Mouse (Mus musculus): ENCODE measurements around the gene Tlk1. TPM values are rescaled to one million over a fixed set of nuclear protein-coding genes. Genes with fewer than 3 reads are reported as not detected.

The Tlk1 gene
- polyA plus RNA-seq, 1 experiment, result 10.0 TPM

DNA sequence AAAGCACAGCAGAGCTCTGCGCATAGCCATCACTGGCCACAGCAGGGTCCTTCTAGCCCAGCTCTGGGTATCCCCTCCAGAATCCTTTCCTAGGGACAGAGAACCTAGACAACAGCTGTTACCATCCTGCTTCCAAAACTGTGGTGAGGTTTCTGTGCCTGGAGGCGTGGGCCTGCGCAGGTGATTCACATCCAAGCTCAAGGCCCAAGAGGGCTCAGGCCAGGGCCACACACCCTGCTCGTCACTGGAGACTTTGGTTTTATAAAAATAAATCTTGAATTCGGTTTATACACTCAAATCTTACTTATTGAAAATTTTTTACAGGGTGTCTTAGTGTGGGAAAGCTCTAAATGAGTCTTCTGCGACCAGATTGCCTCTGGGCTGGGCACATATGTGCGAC is 115.3 kb downstream of the Tlk1 start:
- no peak for DNase-seq (ENCODE audit: low read depth, low spot score)
- 93% methylated on average over 7 of the region's 7 CpGs for WGBS

DNA sequence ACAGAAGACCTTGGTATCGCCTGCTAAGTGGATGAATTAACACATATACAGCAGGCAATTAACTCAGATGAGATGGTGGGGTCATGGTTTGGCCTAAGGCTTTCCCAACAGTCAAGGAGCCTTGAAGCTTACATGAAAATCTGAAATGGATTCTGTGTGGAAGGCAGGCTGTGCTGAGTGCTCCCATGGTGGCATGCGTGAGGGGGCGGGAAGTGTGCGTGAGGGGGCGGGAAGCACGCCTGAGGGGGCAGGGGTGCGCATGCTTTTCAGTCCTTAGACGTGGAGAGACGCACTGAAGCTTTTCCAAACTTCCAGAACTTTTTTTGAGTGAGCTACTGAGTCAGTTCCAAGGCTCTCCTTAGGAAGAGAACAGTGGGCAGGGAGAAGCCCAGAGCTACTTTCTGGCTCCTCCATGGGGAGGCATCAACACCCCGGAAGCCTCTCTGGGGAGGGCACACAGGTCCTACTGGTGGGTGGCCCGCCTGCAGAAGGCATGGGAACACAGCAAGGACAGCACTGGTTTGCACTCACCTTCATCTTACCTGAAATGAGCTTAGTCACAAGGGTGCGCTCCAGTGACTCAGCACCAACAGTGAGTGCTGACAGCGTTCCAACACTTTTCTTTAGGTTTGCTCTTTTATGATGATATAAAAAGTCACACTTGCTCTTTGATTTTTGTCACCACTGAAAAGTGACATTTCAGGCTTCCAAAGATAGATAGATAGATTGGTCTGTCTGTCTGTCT is 116.4 kb downstream of the Tlk1 start:
- 78% methylated on average over 13 of the region's 13 CpGs for WGBS
- no peak for DNase-seq (ENCODE audit: low read depth, low spot score)

DNA sequence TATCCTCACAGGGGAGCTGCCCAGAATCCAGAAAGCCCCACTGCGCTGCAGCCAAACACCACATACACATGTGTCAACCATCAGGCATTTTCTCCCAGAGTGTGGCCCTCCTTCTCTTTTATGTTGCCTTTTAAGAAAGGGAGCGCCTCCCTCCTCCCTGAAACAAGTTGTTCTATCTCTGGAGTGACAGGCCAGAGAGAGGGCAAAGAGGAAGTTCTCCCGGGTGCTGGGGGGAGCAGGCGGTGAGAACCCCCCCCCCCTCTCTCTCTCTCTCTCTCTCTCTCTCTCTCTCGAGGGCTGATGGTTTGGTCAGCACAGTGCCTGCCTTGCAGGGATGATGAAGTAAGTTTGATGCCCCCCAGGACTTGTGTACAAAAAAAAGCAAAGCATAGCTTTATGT is 123.1 kb downstream of the Tlk1 start:
- DNase-seq (ENCODE audit: low read depth, low spot score), result no peak
- 42% methylated on average over 5 of the region's 5 CpGs for WGBS

DNA sequence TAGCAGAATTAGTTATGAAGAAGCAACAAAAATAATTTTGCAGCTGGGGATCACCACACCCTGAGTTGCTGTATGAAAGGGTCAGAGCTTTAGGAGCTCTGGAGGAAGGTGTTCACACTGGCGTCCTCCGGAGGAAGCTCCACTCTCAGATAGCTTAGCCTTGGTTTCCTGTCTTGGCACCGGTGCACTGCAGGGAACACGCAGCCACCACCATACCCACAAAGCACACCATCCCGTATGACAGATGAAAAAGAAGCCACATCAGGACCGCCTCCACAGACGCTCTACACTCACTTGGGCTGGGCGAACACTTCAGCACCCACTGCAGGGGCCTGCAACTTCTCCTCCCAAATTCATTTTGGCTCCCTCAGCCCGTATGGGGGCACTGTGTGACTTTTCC is 124.0 kb downstream of the Tlk1 start:
- no peak for DNase-seq (ENCODE audit: low read depth, low spot score)
- 76% methylated on average over 9 of the region's 9 CpGs for WGBS

DNA sequence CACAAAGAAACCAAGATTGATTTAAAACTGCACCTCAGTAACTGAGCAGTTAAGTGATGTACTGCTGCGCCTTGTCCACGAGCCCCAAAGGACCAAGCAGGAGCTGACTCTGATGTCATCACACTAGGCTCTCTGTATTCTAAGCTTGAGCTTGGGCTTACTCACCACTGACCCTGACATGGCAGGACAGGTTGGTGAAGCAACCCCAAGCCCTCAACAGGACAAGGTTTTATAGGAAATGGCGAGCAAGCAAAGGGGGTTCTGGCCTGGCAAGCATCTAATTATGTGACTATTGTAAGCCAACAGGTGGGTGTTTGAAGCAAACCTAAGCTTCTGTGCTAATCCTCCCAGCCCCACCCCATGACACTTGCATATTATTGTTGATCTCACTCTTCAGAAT is 124.7 kb downstream of the Tlk1 start:
- DNase-seq (ENCODE audit: low read depth, low spot score), result no peak
- WGBS, result 96% methylated on average over 3 of the region's 3 CpGs

DNA sequence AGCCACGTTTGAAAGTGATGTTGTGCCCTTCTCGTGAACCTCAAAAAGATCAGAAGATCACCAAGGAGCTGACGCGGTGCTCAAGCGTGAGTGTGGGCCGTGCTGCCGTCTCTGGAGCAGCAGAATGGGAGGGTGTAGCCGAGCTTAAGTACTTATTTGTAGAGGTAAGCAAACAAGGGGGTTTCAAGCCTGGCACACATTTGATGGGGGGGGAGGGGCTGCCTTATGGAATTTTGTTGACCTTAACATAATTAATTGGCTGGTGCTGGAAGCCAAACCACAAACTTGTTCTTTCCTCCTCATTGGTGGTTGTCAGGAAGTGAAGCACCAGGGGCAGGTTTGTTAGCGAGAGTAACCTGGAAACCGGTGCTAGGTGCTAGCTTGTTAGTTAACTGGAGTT is 129.8 kb downstream of the Tlk1 start:
- 82% methylated on average over 10 of the region's 10 CpGs for WGBS
- no peak for DNase-seq (ENCODE audit: low read depth, low spot score)

DNA sequence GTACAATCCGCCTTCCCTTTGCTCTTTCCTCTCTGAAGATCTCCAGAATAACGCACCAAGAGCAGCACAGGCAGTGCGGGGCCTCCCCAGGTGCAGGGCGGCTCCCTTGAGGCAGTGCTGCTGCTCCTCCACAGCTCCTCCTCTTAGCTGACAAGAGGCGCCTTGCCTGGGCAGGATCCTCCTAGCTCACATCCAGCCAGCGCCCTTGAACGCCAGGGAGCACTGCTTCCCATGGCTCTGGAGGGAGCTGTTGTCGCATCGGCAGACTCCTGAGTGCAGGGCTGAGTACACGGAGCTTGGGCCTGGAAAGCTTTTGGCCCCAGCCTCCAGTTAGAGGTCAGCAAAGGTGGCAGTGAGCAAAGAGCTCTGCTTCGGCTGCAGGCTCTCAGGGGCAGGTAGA is 135.3 kb downstream of the Tlk1 start:
- DNase-seq (ENCODE audit: low read depth, low spot score), result no peak
- 80% methylated on average over 11 of the region's 11 CpGs for WGBS

DNA sequence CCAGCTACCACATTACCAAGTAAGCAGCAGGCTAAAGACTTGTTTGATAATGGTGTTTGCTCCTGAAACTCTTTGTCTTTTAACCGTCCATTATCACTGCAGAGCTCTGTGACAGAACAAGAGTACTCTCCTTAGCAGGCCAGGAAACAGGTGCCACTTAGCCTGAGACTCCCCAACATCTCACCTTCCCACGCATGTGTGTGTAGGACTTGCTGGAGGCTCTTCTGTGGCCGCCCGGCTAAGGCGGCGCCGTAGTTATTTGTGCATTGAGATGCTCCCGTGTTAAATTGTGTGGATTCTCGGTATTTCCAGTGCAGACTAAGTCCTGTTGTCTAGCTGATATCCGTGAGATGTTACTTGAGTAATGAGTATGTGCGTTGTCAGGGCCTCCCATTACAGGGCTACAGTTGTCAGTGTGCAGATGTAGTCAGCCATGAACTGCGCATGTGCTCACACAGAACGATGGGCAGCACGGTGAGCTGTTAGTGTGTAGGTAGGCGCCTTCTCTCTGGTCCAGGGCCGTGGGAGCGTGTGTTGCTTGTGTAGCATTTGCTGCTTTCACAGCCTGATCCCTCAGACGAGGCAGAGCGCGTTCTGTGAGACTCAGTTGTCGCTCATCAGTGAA is 137.0 kb downstream of the Tlk1 start:
- DNase-seq (ENCODE audit: low read depth, low spot score), result no peak
- 95% methylated on average over 21 of the region's 21 CpGs for WGBS

DNA sequence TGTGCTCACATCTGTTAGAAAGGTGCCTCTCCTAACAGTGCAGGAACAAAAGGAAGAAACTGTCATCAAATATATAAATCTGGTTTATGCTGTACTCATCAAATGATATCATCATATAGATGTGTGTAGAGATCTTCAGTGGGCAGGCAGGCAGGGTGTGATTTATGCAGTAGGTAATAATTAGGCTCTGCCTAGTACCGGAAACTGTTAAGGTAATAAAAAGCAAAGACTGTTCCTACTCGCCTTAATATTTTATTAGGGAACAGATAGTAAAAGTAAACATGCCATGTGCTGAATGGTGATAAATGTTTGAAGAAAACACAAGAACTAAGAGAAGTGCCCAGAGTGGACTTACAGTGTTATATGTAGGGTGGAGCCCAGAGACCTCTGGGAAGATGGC is 143.2 kb downstream of the Tlk1 start:
- WGBS, result 36% methylated on average over 2 of the region's 2 CpGs
- DNase-seq (ENCODE audit: low read depth, low spot score), result no peak

DNA sequence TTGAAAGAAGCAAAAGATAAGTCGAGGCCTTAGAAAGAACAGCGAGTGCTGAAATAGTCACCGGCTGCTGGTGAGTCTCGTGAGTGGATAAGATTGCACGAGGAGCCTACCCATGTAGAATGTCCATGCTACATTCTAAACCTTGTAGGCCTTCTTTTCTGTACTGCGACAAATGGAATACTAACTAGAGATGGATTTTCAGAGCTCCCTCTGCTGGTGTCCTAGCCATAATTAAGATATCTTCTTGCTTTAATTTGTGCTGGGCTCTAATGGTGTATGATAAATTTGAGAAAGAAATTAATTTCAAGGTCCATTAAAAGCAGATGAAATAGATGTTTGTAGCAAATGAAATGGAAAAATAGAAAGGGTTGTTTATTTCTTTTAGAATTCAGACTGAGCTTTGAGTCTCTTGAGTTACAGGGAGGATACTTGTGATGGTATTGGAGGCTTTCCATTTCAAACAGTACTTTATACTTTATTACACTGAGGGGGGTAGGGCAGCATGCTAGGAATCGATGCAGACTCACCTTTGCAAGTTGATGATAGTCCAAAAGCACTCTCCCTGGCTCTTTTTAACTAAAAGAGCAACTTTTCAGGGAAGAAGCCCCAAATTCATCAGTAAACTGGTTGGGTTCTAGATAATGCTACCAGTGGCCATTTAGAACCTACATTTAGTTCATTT is 151.9 kb downstream of the Tlk1 start:
- DNase-seq (ENCODE audit: low read depth, low spot score), result no peak
- 69% methylated on average over 7 of the region's 7 CpGs for WGBS

DNA sequence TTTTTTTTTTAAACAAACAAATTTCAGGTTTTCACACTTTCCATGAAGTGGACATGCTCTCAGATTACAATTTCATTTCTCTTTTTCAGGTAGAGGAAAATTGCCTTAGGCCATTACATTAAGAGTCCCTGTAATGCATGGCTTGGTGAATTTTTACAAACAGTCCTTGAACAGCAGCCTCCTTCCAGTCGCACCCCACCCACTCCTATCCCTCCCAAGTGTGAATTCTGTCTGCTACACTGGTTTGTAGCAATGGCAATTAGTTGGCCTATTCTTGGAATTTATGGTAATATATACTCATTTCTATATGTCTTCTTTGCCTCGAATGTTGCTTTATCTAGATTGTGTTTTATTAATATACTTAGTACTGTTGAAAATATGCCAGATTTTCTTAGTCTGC is 153.1 kb downstream of the Tlk1 start:
- WGBS, result 65% methylated on average over 2 of the region's 2 CpGs
- no peak for DNase-seq (ENCODE audit: low read depth, low spot score)

DNA sequence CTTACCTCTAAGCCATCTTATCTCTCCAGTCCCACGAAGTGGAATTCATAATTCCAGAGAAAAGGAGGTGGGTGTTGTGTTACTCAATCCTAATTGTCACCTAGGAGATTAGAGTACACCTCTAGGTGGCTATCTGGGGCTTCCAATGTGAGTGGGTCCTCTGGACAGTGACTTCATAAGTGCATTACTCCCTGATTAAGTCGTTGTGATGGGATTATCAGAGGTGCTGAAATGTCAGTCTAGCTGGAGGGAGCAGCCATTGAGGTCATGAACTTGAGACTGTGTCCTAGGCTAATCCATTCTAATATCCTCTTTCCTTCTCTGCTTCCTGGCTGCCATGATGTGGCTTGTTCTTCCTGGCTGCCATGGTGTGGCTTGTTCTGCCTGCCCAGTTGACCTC is 155.6 kb downstream of the Tlk1 start:
- DNase-seq (ENCODE audit: low read depth, low spot score), result no peak
- WGBS, result 56% methylated on average over 2 of the region's 2 CpGs

DNA sequence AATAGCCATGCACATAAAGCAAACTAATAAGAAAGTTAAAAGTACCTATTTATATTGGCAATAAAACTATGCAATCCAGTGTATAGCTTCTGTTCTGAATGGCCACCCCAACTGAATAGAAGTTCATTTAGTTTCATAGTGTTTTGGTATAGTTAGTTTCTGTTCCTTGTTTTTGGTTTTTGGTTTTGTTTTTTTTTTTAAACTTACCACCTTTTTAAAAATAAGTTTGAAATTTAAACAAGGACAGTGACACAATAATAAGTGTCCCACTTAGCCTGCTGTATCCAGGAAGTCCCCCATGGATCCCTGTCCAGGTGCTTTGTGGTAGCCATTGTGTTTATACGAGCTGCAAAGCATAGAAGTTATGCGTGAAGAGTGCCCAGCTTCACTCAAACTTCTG is 156.3 kb downstream of the Tlk1 start:
- no peak for DNase-seq (ENCODE audit: low read depth, low spot score)
- WGBS, result 65% methylated on average over 2 of the region's 2 CpGs

DNA sequence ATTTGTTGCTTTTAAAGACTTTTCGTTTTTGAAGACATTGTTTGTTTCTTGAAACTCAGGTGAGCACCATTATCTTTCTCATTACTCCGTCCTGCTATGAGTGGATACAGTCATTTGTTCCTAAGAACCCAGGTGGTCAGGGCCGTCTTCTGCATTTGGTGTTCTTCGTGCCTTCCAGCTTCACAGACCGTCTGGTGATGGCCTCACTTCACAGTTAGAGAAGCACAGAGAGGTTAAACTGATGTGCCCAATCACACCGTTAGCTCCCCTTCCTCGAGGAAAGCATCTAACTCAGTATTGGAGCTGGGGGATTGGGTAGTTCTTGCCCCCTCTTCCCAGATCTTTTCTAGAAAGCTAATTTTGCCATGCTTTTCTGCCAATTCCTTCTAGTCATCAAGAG is 158.5 kb downstream of the Tlk1 start:
- 86% methylated on average over 7 of the region's 7 CpGs for WGBS

DNA sequence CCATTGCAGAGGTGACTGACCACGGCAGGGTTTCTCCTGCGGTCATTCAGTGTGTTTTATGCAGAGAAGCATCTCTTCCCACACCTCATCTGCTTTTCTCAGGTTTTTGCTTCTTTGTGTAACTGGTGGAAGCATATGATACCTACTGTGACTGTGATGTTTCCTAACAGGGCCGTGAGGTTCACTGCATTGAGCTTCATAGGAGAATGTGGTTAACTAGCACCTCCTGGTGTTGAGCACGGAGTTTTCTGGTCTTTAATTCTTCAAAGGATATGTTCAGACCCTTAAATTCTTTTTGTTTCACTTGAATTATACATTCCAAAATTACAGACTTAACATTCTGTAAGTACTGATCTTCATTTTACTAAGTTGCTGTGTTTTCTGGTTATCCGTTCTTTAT is 161.8 kb downstream of the Tlk1 start:
- DNase-seq (ENCODE audit: low read depth, low spot score), result no peak

More for the DNA sequence above, 158.5 kb downstream of the Tlk1 start:
- DNase-seq (ENCODE audit: low read depth, low spot score), result no peak

More for the DNA sequence above, 161.8 kb downstream of the Tlk1 start:
- WGBS, result 68% methylated on average over 5 of the region's 5 CpGs

Other genes with a start within 250 kb of the Tlk1 start
- 118 and 121 TPM in 2 replicates for gene Gorasp2, start 164.2 kb downstream of the Tlk1 start, polyA plus RNA-seq (2012; rRNA removed)
- 0.30 and 0.60 TPM in 2 replicates for gene Gm26558, start 163.6 kb downstream of the Tlk1 start, polyA plus RNA-seq (2012; rRNA removed)
- gene Dcaf17, start 229.6 kb upstream of the Tlk1 start, polyA plus RNA-seq (2012; rRNA removed), result 2.4 and 4.7 TPM in 2 replicates
- 3.3 and 4.0 TPM in 2 replicates for gene Mettl8, start 229.9 kb upstream of the Tlk1 start, polyA plus RNA-seq (2012; rRNA removed)